Mouse (Mus musculus) megakaryocyte, adult 5-6 weeks (primary cell): Measurements from ENCODE around the gene Prr19. TPM values are rescaled to one million over a fixed set of nuclear protein-coding genes. Genes with fewer than 3 reads are reported as not detected.
"Not testable (repeated sequence)": the region's sequence is repeated elsewhere in the genome, so short reads cannot be mapped to it uniquely, and the experiment has no call there.

Experiments
- ATAC-seq: 2 replicates; pipeline ENCODE4 v1.8.0; 2016; ENCODE audit warnings: mild to moderate bottlenecking, inconsistent platforms; ENCODE audit not compliant: poor library complexity, severe bottlenecking
- total RNA-seq, 2 experiments: library from RNA; stranded (forward) in 1 of 2; stranded (reverse) in 1 of 2; fragments of 153-499, 151-499 nt in 1 of 2; fragments of 221-1000, 200-1000 nt in 1 of 2; gene quantifications; 2 replicates each; pipeline versions ENCODE4 v1.2.3 to v1.2.4; 2015 to 2017

Gene Prr19
- total RNA-seq (2015) (not detected in 2 replicates), total RNA-seq (2017) (not detected in 2 replicates)

DNA sequence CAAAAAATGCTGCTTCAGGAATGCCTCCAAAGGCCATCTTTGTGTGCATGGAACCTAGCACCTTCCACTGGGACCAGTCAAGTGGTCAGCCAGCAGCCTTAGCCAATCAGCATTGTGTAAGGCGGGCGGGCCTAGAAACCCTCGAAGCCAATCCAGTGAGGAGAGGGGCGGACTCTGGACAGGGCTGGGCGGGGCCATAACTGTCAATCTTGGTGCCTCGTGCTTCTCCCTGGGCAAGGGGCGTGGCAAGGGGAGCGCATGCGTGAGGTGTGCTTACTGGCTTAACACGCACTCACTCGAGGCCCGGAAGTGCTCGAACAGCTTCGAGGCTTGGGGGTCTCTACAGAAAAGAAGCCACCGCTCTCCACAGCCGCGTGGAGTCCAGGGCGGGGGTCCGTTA, at the start of gene Prr19:
Gene Prr19 (plus strand): TSS at position 349 of the 400 bp plus-strand sequence.
- no peak for ATAC-seq

DNA sequence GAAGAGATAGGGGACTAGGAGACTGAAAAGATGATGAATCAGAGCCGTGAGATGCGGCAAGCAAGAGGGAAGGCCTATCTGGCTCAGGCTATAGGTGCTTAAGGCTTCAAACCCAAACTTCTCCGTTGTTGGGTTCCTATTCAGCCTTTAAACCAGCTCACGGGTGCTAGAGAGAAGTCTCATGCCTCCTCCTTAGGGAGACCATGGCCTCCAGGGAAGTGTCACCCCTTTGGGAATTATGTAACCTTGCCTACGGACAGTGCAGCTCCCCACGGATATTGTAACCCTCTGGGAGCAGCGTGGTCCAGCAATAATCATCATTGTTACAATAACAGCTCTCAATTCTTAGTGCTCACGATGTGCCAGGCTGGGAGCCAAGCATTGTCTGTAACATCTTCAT, 49.4 kb upstream of the Prr19 start:
- no peak for ATAC-seq

DNA sequence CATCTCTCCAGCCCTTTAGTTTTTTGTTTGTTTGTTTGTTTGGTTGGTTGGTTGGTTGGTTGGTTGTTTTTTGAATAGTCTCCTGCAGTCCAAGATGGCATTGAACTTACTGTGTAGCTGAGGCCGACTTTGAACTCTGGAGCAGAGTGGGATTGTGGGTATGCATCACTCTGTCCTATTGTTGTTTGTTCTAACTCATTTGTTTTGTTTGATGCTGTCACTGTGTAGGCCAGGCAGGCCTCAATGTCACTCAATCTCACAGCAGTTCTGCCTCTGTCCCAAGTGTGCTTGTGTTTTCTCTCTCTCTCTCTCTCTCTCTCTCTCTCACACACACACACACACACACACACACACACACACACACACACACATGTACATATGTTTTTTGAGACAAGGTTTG, 39.3 kb upstream of the Prr19 start:
- ATAC-seq = no peak

DNA sequence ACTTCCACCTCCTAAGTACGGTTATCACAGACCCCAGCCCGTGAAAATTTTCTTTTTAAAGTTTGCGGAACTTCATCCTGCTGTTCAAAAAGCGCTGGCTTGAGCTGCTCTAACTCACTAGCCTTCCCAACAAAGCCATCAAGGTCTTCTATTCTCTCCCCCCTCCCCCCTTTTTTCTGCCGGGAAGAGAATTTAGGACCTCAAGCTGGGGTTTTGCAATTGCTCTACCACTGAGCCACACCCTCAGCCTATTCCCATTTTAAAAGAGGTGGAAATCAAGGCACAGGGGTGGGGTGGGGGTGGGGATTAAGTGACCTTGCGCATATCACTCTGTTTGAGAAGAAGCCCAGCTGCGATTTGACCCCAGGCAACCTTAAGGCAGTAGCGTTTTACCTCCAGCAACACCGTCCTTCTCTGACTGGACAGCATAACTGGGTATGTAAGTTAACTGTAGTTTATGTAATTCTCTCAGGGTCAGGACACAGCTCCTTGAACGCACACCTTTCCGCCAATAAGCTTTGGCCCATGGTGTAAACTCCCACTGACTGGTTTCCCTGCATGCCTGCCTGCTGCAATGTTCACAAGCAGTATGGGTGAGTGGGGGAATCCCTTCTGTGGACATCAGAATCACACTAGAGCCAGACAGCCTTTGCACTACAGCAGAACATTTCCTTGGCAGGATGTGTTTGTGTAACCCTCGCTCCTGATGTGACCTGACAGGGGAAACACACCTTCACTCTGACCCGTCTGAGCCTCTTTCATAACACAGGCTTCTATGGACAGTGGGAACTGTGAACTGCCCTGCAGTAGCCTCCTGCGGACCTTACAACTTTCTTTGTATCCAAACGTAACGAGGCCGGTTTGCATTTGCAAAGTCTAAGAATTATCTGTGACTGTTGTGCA, 37.0 kb upstream of the Prr19 start:
- ATAC-seq = no peak

DNA sequence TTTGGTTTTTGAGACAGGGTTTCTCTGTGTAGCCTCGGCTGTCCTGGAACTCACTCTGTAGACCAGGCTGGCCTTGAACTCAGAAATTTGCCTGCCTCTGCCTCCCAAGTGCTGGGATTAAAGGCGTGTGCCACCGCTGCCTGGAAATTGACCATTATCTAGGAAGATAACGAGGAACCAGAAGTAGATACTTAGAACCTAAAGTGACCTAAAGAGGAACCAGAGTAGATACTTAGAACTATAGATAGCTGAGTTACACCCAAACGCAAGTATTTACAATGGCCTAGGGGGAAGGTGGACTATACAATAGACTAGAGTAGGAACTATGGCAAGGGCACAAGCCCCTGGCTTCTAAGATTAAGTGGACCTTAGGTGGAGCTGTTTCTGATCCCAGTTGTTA, 35.5 kb upstream of the Prr19 start:
- ATAC-seq = not testable (repeated sequence)

DNA sequence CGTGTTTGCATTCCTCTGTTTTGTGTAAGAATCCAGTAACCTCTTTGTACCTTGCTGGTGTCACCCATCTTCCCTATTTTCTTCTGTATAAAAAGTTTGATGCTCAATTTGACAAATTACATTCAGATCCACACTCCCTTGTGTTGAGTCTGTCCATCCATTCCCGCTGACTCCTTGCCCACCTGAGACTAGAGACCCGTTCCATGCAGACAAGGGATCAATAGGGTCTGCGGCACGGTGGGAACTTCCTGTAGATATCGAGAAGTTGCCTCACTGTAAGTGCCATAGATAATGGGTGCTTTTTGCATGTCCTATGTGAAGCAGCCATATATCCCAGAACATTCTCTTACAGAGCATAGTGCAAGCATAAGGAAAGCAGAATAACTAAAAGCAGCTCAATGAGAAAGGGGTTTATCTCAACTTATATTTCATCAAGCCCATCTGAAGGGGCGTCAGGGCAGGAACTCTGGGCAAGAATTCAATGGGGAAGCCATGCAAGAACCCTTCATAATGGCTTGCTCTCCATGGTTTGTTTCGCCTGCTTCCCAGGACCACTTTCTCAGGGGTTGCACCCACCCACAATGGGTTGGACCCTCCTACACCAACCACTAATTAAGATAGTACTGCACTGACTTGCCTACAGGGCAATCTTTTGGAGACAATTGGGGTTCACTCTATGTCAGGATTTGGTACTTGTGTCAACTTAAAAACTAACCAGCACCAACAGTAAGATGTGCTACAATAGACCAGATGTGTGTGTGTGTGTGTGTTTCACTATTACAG, 34.8 kb upstream of the Prr19 start:
- ATAC-seq = no peak

DNA sequence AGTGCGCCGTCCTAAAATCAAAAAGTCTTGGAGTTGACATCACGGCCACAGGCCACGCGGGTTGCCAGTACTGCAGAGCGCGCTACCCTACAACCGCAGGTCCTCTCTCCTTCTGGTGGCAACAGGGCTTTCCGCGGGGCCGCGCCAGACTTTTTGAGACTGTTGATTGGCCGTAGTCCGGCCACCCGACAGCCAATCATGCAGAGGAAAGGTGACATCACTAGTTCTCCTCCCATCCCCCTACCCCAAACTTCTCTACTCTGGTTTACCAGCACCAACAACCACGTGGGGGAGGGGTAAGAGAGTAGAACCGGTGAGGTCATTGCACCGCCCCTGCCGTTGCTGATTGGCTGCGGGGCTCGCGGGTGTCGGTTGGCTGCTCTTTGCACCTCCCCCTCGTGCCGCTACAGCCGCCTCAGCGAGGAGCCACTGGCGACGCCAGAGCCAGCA, 33.9 kb upstream of the Prr19 start, which contains the start of gene Cic:
Gene Cic (plus strand): TSS at position 404 of the 450 bp plus-strand sequence.
- peak; percentile 72 for ATAC-seq

DNA sequence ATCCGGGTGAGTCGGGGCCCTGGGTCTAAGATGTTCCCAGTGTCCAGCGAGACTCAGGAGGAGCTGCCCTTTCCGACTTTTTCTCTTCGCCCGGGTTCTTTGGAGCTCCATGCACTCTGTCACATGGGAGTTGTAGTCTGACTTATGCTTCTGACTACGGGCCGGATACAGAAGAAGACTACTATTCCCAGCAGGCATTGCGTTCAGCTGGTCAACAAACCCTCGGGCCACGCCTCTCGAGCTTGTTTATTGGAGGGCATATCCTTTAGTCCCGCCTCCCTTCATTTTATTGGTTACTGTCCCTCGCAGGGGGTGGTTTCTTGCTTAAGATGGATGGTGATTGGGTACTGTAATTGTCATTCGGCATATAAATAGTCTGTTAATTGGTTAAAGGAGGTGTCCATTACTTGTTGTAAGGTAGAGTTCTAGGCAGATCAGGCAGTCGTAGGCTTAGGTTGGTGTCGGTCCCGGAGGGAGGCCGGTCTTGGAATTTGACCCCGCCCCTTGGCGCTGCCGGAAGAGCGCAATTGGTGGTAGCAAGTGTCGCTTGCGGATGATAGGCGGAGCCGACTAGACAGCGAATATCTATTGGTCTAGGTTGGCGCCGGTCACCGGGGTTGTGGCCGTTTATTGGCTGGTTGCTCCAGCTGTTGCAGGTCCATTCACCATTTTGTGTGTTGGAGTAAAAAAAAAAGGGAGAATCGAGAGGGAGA, 33.3 kb upstream of the Prr19 start:
- peak; percentile 74 for ATAC-seq

DNA sequence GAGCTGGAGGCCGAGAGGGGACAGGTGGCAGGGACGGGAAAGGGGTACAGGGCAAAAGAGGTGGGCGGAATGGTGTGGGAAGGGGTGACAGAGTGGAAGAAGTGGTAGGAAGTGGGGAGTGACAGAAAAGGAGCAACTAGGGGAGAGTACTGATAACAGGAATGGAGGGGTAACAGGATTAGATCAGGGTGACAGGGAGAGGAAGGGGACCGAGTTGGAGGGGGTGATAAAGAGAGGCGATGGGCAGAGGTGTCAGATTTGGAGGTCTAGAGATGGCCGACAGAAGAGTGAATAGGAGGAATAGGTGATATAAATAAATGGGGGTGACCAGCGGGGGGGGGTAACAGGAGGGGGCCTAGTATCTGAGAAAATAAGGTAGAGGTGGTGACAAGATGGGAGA, 32.6 kb upstream of the Prr19 start:
- no peak for ATAC-seq

DNA sequence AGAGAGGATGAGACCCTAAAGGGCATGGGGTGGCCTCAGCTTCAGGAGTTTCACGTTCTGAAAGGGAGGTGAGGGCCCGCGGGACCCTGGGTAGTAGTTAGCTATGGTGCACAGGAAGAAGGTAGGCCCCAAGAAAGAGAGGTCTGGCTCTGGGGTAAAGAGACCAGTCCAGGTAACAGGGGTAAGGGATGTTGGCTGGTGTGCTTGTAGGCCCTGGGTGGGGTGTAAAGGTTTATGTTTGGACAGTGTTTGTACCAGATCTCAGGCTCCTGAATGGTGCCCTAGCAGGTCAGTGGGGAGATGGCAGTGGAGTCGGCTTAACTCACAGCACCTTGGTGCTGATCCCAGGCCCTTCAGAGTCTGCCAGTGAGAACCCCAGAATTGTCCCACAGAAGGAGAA, 32.2 kb upstream of the Prr19 start:
- no peak for ATAC-seq

DNA sequence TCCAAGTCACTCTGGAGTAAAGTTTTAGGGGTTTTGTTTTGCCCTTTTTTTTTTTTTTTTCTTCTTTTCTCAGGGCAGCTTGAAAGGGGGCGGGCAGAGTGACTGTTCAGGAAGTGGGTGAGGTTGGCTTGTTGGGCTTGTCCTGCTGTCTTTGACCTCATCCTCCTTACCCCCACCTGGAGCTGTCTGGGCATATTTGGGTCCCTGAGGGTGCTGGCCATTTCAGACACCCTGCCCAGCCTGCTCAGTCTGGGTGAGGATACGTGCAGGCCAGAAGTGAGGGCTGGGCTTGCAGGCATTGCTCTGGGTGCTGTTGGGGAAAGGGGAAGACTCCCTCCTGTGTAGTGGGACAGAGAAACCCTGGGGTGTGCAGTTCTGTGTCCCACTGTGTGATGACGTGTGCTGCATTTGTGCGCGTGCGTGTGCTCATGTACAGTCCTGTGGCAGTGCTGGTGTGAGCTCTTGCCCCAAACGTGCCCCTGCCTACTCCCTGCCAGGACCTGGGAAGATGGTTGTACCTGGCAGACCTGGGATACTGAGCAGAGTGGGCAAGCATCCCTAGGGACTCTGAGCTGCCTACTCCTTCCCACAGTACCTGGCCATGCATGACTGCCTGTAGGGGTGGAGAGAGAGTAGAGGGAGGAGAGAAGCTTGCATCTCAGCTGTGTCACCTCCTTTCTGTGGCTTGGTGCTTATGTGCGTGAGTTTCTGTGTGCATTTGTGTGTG, 31.5 kb upstream of the Prr19 start:
- 0 out of 2 replicates have a peak, but pooled peaks have one; percentile 8 for ATAC-seq

DNA sequence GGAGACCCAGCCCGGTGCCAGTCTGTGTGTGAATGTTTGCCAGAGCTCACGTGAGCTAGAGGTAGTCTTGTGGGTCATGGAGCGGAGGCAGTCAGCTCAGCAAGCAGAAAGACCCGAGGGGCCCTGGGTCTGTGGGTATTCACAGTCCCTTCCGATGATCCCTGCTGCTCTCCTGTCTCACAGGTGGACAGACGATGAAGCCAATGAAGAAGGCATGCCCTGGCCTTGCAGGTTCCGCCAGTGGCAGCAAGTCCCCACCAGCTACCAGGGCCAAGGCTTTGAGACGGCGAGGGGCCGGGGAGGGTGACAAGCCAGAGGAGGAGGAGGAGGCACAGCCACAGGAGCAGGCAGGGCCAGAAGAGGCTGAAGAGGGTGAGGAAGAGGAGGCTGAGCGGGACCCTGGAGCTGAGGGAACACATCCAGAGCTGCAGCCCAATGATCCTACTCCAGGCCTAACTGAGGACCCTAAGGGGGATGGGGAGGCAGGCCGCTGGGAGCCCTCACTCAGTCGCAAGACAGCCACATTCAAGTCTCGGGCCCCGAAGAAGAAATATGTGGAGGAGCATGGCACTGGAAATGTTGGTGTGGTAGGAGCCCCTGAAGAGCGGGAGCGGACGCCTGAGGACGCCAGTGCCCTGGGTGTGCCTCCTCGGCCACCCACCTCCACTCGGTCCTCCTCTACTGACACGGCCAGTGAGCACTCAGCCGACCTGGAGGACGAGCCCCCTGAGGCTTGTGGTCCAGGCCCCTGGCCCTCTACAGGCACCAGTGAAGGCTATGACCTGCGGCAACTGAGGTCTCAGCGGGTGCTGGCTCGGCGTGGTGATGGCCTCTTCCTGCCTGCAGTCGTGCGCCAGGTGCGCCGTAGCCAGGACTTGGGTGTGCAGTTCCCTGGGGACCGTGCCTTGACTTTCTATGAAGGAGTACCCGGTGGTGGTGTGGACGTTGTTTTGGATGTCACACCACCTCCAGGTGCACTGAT, 30.3 kb upstream of the Prr19 start:
- no peak for ATAC-seq

DNA sequence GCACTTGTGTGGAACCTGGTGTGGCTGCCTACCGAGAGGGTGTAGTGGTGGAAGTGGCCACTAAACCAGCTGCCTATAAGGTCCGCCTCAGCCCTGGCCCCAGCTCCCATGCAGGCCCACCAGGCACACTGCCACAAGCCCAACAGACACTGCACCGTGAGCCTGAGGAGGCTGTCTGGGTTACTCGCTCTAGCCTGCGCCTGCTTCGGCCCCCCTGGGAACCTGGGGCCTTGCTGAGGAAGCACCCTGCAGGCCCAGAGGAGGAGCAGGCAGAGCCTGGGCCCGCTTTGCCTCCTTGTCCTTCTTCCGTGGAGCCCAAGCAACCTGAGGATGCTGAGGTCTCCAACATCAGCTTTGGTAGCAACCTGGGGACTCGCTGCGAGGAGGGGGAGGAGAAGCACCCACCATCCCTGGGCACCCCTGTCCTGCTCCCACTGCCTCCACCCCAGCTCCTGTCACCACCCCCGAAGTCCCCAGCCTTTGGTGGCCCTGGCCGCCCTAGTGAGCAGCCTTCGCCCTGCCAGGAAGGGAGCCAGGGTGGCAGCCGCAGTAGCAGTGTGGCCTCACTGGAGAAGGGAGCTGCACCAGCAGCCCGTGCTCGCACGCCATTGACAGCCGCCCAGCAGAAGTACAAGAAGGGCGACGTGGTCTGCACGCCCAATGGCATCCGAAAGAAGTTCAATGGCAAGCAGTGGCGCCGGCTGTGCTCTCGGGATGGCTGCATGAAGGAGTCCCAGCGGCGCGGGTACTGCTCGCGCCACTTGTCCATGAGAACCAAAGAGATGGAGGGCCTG, 29.4 kb upstream of the Prr19 start:
- no peak for ATAC-seq

DNA sequence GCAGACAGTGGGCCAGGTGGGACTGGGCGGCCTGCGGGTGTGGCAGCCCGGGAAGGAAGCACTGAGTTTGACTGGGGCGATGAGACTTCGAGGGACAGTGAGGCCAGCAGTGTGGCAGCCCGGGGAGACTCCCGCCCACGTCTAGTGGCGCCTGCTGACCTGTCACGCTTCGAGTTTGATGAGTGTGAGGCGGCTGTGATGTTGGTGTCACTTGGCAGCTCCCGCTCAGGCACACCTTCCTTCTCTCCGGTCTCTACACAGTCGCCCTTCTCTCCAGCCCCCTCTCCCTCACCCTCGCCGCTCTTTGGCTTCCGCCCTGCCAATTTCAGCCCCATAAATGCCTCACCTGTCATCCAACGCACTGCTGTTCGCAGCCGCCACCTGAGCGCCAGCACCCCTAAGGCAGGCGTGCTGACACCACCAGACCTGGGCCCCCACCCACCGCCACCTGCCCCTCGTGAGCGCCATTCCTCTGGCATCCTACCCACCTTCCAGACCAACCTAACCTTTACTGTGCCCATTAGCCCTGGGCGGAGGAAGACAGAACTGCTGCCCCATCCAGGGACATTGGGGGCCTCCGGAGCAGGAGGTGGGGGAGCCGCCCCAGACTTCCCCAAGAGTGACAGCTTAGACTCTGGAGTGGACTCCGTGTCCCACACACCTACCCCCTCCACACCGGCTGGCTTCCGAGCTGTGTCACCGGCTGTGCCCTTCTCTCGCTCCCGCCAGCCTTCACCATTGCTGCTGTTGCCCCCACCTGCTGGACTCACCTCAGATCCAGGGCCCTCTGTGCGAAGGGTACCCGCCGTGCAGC, 28.6 kb upstream of the Prr19 start:
- ATAC-seq = no peak

DNA sequence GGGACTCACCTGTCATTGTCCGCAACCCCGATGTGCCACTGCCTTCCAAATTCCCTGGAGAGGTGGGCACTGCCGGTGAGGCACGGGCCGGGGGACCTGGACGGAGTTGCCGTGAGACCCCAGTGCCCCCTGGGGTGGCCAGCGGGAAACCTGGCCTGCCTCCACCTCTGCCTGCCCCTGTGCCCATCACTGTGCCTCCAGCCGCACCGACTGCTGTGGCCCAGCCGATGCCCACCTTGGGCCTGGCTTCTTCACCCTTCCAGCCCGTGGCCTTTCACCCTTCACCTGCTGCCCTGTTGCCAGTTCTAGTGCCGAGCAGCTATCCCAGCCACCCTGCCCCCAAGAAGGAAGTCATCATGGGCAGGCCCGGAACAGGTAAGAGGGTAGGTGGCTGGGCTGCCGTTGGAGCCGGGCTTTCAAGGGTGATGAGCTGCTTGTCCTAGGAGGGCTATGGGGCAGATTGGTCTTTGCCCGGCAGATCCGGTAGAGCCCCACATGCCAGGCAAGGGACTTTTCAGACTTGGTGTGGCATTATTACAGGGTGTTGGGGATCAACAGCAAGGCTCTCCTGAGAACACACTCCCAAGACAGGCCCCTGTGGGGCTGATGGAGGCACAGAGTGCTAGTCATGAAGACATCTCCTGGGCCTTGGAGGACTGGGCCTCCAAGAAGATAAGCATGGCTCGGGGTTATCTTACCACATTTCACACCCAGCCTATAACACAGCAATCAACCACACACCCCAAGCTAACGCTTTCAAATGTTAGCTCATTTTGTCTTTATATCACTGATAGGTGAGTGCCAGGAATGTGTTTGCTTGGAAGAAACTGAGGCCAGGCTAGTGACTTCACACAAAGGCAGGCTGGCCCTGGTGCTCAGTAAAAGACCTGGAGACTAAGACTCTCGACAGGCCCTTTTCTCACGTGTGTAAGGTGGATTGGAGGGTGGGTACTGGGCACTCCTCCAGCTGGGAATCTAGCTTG, 27.7 kb upstream of the Prr19 start:
- ATAC-seq = no peak

DNA sequence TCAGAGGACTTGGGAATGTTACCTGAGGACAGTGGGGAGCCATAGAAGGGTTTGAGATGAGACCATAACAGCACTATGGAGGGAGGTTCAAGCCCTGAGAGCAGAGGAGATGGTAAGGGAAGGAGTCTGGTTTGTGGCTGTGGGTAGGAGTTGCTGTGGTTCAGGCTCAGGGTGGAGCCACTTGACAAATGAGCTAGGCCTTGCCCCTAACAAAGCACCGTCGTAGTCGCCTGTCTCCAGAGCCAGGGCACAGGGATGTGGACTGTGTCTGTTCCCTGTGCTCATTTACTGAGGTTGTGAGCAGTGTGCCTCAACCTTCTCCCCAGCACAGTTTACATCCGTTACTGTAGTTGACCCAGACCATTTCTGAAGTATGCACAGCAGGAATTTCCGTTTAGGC, 26.6 kb upstream of the Prr19 start:
- peak; percentile 28 for ATAC-seq
